Comparison of ENCODE assay signal across 9 mouse cellular contexts in the genomic region with DNA sequence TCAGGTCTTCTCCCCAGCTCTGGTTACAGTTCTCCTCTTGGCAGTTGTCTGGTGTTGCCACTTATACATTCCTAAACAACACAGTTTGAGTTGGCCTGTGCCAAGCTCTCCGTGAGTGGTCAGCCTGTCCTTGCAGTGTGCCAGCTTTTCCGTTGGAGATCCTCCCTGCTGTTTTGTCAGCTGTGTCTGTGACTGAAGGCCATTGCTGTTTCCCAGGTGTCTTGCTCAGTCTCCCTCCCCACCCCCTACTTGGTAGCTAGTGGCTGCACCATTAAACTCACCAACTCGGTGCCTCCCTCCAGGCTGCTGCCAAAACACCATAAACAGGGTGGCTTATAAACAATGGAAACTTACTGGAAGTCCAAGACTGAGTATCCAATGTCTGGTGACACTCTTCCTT. TPM values are rescaled to one million over a fixed set of nuclear protein-coding genes. Genes with fewer than 3 reads are reported as not detected.
DNase-seq lines count a peak whose midpoint lies in the region; ATAC-seq lines count a peak whose summit lies in the region.
"Had no signal": no experiment of that assay in that cellular context is flagged by ENCODE, and none has a peak within 500 bp of the region (broad histone marks: within the 10 kb centered on the region; RNA-seq: fewer than 3 reads in every experiment).

No protein-coding gene starts in this region.

- DNase-seq in midbrain, embryonic 11.5 days (ENCODE audit: low spot score, missing footprints) = peak; percentile 79
- DNase-seq in cerebellum, adult 11 months = peak; percentile 66
- peak; percentile 61 for DNase-seq in heart, postnatal 4 days
- no peak for DNase-seq in urinary bladder, adult 18-20 months (ENCODE audit: low spot score in 2 of 2)
- DNase-seq: lung, postnatal 36 days had no signal

- no peak overlapping the region for H3K4me2 ChIP-seq in midbrain, embryonic 11.5 days
- no peak overlapping the region for H3K4me2 ChIP-seq in midbrain, embryonic 15.5 days
- H3K4me2 ChIP-seq in liver, embryonic 16.5 days (ENCODE audit: low read depth, low read length) = no peak overlapping the region
- no peak overlapping the region for H3K4me2 ChIP-seq in forebrain, embryonic 12.5 days
- H3K4me2 ChIP-seq: neural tube, embryonic 12.5 days had no signal

- no peak for ATAC-seq in midbrain, embryonic 11.5 days (ENCODE audit: low FRiP score)
- no peak for ATAC-seq in midbrain, embryonic 15.5 days (replicated peaks)
- no peak for ATAC-seq in liver, embryonic 16.5 days (ENCODE audit: low read depth)
- ATAC-seq in forebrain, embryonic 12.5 days (ENCODE audit: low FRiP score) = no peak

- H3K36me3 ChIP-seq in midbrain, embryonic 11.5 days (ENCODE audit: control insufficient read depth, insufficient read depth, low read length) = no peaks in the 10 kb centered on the region
- H3K36me3 ChIP-seq in midbrain, embryonic 15.5 days (replicated peaks) = no peaks in the 10 kb centered on the region
- H3K36me3 ChIP-seq in liver, embryonic 16.5 days (ENCODE audit: control insufficient read depth, insufficient read depth) = peaks cover 56% of the 10 kb centered on the region
- no peaks in the 10 kb centered on the region for H3K36me3 ChIP-seq in forebrain, embryonic 12.5 days (replicated peaks)
- H3K36me3 ChIP-seq: neural tube, embryonic 12.5 days had no signal

- no peaks in the 10 kb centered on the region for H3K9me3 ChIP-seq in midbrain, embryonic 11.5 days (ENCODE audit: control insufficient read depth, low read length)
- no peaks in the 10 kb centered on the region for H3K9me3 ChIP-seq in midbrain, embryonic 15.5 days
- H3K9me3 ChIP-seq in liver, embryonic 16.5 days (replicated peaks; ENCODE audit: control insufficient read depth, low read length) = no peaks in the 10 kb centered on the region
- no peaks in the 10 kb centered on the region for H3K9me3 ChIP-seq in forebrain, embryonic 12.5 days
- H3K9me3 ChIP-seq: neural tube, embryonic 12.5 days had no signal

- 72% methylated on average over 3 of the region's 3 CpGs for WGBS in midbrain, embryonic 11.5 days
- 61% methylated on average over 3 of the region's 3 CpGs for WGBS in midbrain, embryonic 15.5 days
- 75% methylated on average over 3 of the region's 3 CpGs for WGBS in liver, embryonic 16.5 days (ENCODE audit: insufficient replicate concordance)
- 58% methylated on average over 3 of the region's 3 CpGs for WGBS in forebrain, embryonic 12.5 days

- no peak overlapping the region for H3K9ac ChIP-seq in midbrain, embryonic 11.5 days (ENCODE audit: low read length)
- H3K9ac ChIP-seq in midbrain, embryonic 15.5 days = no peak overlapping the region
- no peak overlapping the region for H3K9ac ChIP-seq in liver, embryonic 16.5 days (ENCODE audit: low read depth, low read length)
- H3K9ac ChIP-seq in forebrain, embryonic 12.5 days = no peak overlapping the region
- H3K9ac ChIP-seq: neural tube, embryonic 12.5 days had no signal

- no peak overlapping the region for H3K27ac ChIP-seq in midbrain, embryonic 11.5 days (ENCODE audit: low read depth, low read length)
- H3K27ac ChIP-seq in midbrain, embryonic 15.5 days = no peak overlapping the region
- H3K27ac ChIP-seq in liver, embryonic 16.5 days (ENCODE audit: low read length) = peak overlapping the region; percentile 74
- no peak overlapping the region for H3K27ac ChIP-seq in forebrain, embryonic 12.5 days
- H3K27ac ChIP-seq: neural tube, embryonic 12.5 days had no signal

- no peaks in the 10 kb centered on the region for H3K27me3 ChIP-seq in midbrain, embryonic 11.5 days (ENCODE audit: control insufficient read depth, insufficient read depth, low read length)
- no peaks in the 10 kb centered on the region for H3K27me3 ChIP-seq in midbrain, embryonic 15.5 days (replicated peaks)
- no peaks in the 10 kb centered on the region for H3K27me3 ChIP-seq in liver, embryonic 16.5 days (ENCODE audit: control insufficient read depth, insufficient read depth, low read depth, low read length)
- no peaks in the 10 kb centered on the region for H3K27me3 ChIP-seq in forebrain, embryonic 12.5 days
- H3K27me3 ChIP-seq: neural tube, embryonic 12.5 days had no signal

- 0 out of 2 replicates have a peak, but pooled peaks cover 2% of the 10 kb centered on the region for H3K4me1 ChIP-seq in midbrain, embryonic 11.5 days (ENCODE audit: control insufficient read depth, insufficient read depth, low read length)
- H3K4me1 ChIP-seq in midbrain, embryonic 15.5 days = peaks cover 9% of the 10 kb centered on the region
- H3K4me1 ChIP-seq in liver, embryonic 16.5 days (ENCODE audit: control insufficient read depth, low read depth, low read length) = peaks cover 65% of the 10 kb centered on the region
- H3K4me1 ChIP-seq in forebrain, embryonic 12.5 days = peaks cover 10% of the 10 kb centered on the region

- H3K4me3 ChIP-seq in midbrain, embryonic 11.5 days (ENCODE audit: low read depth, low read length) = no peak overlapping the region
- no peak overlapping the region for H3K4me3 ChIP-seq in midbrain, embryonic 15.5 days
- H3K4me3 ChIP-seq in liver, embryonic 16.5 days (ENCODE audit: low read depth, low read length) = no peak overlapping the region
- no peak overlapping the region for H3K4me3 ChIP-seq in forebrain, embryonic 12.5 days (replicated peaks)
- H3K4me3 ChIP-seq: neural tube, embryonic 12.5 days had no signal

RNA-seq across cellular contexts. Expression of a gene that starts 17.1 kb away (rescaled TPM):
- 19.5 and 20.5 TPM in 2 replicates for polyA plus RNA-seq in midbrain, embryonic 11.5 days (2014; fragmentation: Nextera tagmentation; extraction: Ambion mirVana)
- polyA plus RNA-seq in midbrain, embryonic 15.5 days (2015; fragmentation: Nextera tagmentation; extraction: Ambion mirVana) = 29.5 and 31.7 TPM in 2 replicates
- 100 to 1,000 TPM; 161 to 187 TPM for total RNA-seq in heart, postnatal 4 days (2021)
- 212 and 220 TPM in 2 replicates for polyA plus RNA-seq in liver, embryonic 16.5 days (2015; fragmentation: Nextera tagmentation; extraction: Ambion mirVana)
- polyA plus RNA-seq in forebrain, embryonic 12.5 days (2016; fragmentation: Nextera tagmentation; extraction: Ambion mirVana) = 13.6 and 14.4 TPM in 2 replicates

Comparison
In these comparisons a context has a peak if more than half of its experiments do, and no peak if none do; other contexts are left out.
1. DNase-seq: peak in midbrain, embryonic 11.5 days (single experiment), cerebellum, adult 11 months (single experiment) and heart, postnatal 4 days (single experiment); none in urinary bladder, adult 18-20 months (0 of 2).